Mouse (Mus musculus) spleen, embryonic (tissue): Measurements from ENCODE around the gene H2-Q2.
"Not testable (repeated sequence)": the region's sequence is repeated elsewhere in the genome, so short reads cannot be mapped to it uniquely, and the experiment has no call there.

Source experiments
- CTCF ChIA-PET: fragments of 350-600 bp; sonication (Branson Sonifier 250); formaldehyde crosslinking; loops from one replicate; lab custom pipeline; 2022; lab: Charles Lee

H2-Q2 gene

DNA sequence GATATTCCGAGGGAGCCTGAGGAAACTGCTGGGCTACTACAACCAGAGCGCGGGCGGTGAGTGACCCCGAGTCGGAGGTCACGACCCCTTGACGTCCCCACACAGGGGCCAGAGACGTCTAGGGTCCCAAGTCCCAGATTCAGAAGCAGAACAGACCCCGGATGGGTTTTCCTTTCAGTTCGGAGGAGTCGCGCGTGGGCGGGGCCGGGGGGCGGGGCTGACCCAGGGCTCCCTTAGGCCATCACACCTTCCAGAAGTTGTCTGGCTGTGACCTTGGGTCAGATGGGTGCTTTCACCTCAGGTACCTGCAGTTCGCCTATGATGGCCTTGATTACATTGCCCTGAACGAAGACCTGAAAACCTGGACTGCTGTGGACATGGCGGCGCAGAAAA, 17.4 kb downstream of the H2-Q2 start:
- CTCF ChIA-PET = no interaction called here

DNA sequence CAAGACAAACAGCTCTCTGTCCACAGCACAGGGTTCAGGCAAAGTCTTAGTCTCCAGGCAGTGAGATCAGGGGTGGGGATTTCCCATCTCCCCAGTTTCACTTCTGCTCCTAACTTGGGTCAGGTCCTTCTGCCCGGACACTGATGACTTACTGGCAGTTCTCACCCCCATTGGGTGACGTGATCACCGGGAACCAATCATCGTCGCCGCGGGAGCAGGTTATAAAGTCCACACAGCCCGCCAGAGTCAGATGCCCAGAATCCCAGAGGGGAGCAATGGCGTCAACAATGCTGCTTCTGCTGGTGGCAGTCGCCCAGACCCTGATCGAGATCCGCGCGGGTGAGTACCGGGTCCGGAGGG, 37.3 kb downstream of the H2-Q2 start, which contains the start of gene H2-Q4:
TSS of gene H2-Q4 (plus strand) at position 249 of the 360 bp plus-strand sequence.
- CTCF ChIA-PET = interaction anchor here (0.7 kb wide), 1 partner anchor 13 kb away, joined by 3 read pairs; no protein-coding TSS in a partner anchor

DNA sequence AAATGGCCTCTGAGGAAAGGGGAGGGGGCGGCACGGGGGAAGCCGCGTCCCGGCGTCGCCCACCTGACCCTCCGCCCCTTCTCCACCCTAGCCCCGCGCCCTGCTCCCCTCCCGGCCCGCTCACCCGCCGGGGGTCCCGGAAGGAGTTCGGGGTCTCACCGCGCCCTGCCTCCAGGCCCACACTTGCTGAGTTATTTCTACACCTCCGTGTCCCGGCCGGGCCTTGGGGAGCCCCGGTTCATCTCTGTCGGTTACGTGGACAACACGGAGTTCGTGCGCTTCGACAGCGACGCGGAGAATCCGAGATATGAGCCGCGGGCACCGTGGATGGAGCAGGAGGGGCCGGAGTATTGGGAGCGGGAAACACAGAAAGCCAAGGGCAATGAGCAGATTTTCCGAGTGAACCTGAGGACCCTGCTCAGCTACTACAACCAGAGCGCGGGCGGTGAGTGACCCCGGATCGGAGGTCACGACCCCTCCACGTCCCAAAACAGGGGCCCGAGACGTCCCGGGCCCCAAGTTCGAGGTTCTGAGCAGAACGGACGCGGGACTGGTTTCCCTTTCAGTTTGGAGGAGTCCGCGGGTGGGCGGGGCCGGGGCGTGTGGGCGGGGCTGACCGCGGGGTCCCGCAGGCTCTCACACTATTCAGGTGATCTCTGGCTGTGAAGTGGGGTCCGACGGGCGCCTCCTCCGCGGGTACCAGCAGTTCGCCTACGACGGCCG, 37.8 kb downstream of the H2-Q2 start:
- CTCF ChIA-PET = no interaction called here

DNA sequence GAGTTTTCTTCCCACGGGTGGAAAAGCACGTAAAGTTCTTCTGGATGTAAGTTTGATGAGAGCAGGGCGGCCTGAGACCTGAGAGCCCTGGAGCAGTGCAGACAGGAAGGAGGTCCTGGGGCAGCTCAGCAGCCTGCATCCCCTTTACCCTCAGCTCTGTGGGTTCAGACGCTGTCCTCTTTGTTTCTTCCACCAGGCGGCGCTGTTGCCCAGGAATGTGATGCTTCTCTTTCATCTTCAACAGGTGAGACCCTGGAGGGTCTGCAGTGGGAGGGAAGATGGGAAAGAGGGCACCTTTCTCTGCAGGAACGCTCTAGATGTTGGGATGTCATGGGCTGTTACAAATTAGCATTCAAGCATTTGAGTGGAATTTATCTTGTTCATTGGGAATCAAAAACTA, 47.8 kb downstream of the H2-Q2 start:
- CTCF ChIA-PET = not testable (repeated sequence)

DNA sequence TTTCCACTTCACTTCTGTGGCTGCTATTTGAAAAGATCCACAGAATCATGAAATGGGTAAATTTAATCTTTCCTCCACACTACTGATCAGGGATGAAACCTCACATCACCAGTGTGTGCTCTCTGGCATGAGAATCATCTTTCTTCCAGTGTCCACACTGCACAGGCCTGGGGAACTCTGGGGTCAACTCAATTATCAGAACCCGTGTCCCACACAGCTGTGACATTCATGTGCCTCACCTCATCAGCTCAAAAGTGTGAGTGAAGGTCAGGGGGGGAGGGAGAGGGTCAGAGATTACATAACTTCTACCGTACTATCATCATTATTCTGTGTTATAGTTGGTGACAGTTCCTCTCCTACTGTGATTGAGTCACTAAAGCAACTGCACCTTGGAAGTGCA, 50.6 kb downstream of the H2-Q2 start:
- CTCF ChIA-PET = not testable (repeated sequence)

DNA sequence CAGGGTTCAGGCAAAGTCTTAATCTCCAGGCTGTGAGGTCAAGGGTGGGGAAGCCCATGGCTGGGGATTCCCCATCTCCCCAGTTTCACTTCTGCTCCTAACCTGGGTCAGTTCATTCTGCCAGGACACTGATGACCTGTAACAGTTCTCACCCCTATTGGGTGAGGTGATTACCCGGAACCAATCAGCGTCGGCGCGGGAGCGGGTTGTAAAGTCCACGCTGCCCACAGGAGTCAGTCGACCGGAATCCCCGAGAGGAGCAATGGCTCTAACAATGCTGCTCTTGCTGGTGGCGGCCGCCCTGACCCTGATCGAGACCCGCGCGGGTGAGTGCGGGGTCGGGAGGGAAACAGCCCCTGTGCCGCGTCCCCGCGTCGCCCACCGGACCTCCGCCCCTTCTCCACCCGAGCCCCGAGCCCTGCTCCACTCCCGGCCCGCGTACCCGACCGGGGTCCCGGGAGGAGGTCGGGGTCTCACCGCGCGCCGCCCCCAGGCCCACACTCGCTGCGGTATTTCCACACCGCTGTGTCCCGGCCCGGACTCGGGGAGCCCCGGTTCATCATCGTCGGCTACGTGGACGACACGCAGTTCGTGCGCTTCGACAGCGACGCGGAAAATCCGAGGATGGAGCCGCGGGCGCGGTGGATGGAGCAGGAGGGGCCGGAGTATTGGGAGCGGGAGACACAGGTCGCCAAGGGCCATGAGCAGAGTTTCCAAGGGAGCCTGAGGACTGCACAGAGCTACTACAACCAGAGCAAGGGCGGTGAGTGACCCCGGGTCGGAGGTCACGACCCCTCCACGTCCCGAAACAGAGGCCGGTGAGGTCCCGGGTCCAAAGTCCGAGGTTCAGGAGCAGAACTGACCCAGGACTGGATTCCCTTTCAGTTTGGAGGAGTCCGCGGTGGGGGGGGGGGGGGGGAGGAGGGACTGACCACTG, 52.1 kb downstream of the H2-Q2 start:
- CTCF ChIA-PET = not testable (repeated sequence)
